In genomic region chr9:53770771-53771343, GRCm38 (mm10) we compare ENCODE assay signal across 8 mouse cellular contexts. TPM values are rescaled to one million over a fixed set of nuclear protein-coding genes. Genes with fewer than 3 reads are reported as not detected.
DNase-seq lines count a peak whose midpoint lies in the region; ATAC-seq lines count a peak whose summit lies in the region.

No protein-coding gene starts in this region.

- H3K9ac ChIP-seq in intestine, embryonic 14.5 days (ENCODE audit: low read length), result no peak overlapping the region

- intact Hi-C loops in heart, postnatal 36 days (cut with DNase I), result no loop called here

- H3K4me2 ChIP-seq in intestine, embryonic 14.5 days (ENCODE audit: low read length), result peak overlapping the region; percentile 94

- H3K4me1 ChIP-seq in heart, embryonic 10.5 days, result peaks cover 10% of the 10 kb centered on the region; the same call in 1 of the 2 replicates
- H3K4me1 ChIP-seq in intestine, embryonic 14.5 days (replicated peaks; ENCODE audit: control insufficient read depth, insufficient read depth, low read length), result 0 out of 2 replicates have a peak, but pooled peaks cover 4% of the 10 kb centered on the region
- peaks cover 17% of the 10 kb centered on the region for H3K4me1 ChIP-seq in midbrain, embryonic 10.5 days

- H3K36me3 ChIP-seq in heart, embryonic 10.5 days, result no peaks in the 10 kb centered on the region
- no peaks in the 10 kb centered on the region for H3K36me3 ChIP-seq in intestine, embryonic 14.5 days (ENCODE audit: control insufficient read depth, insufficient read depth, low read length)
- no peaks in the 10 kb centered on the region for H3K36me3 ChIP-seq in midbrain, embryonic 10.5 days

- 28% methylated on average over 12 of the region's 12 CpGs for WGBS in heart, embryonic 10.5 days
- WGBS in intestine, embryonic 14.5 days, result 33% methylated on average over 12 of the region's 12 CpGs
- 47% methylated on average over 12 of the region's 12 CpGs for WGBS in midbrain, embryonic 10.5 days

- DNase-seq in heart, embryonic 10.5 days (ENCODE audit: low spot score), result no peak
- no peak for DNase-seq in heart, postnatal 36 days
- DNase-seq in R1 (ENCODE audit: low read depth, low spot score), result peak; percentile 71
- DNase-seq in intestine, embryonic 14.5 days (ENCODE audit: low spot score), result peak; percentile 53
- DNase-seq in midbrain, embryonic 10.5 days (ENCODE audit: low spot score), result no peak
- DNase-seq in thymus, postnatal 10 days (ENCODE audit: low spot score in 2 of 2), result no peak
- no peak for DNase-seq in right cerebral cortex, adult 18-20 months
- no peak for DNase-seq in c-Kit-positive CD71-positive TER-119-positive erythroid progenitor cells, embryonic 14.5 days (ENCODE audit: low spot score)

- peaks cover 35% of the 10 kb centered on the region for H3K27me3 ChIP-seq in heart, embryonic 10.5 days (ENCODE audit: insufficient read depth, poor library complexity, severe bottlenecking)
- peaks cover 15% of the 10 kb centered on the region for H3K27me3 ChIP-seq in intestine, embryonic 14.5 days (replicated peaks; ENCODE audit: control insufficient read depth, insufficient read depth, low read length)
- peaks cover 38% of the 10 kb centered on the region for H3K27me3 ChIP-seq in midbrain, embryonic 10.5 days (ENCODE audit: low read depth, poor library complexity, severe bottlenecking)

- peaks cover 4% of the 10 kb centered on the region for H3K9me3 ChIP-seq in heart, embryonic 10.5 days
- H3K9me3 ChIP-seq in intestine, embryonic 14.5 days (ENCODE audit: control insufficient read depth, low read length), result 0 out of 2 replicates have a peak, but pooled peaks cover 4% of the 10 kb centered on the region
- H3K9me3 ChIP-seq in midbrain, embryonic 10.5 days (replicated peaks), result 0 out of 2 replicates have a peak, but pooled peaks cover 5% of the 10 kb centered on the region

- no peak; the same call in 1 of the 2 replicates for ATAC-seq in intestine, embryonic 14.5 days (replicated peaks; ENCODE audit: low FRiP score, low TSS enrichment, low read depth)

- H3K4me3 ChIP-seq in heart, embryonic 10.5 days, result peak overlapping the region; percentile 75
- peak overlapping the region; percentile 56 for H3K4me3 ChIP-seq in intestine, embryonic 14.5 days (ENCODE audit: low read depth, low read length)
- peak overlapping the region; percentile 77 for H3K4me3 ChIP-seq in midbrain, embryonic 10.5 days

- H3K27ac ChIP-seq in heart, embryonic 10.5 days, result no peak overlapping the region
- no peak overlapping the region for H3K27ac ChIP-seq in intestine, embryonic 14.5 days (ENCODE audit: low read depth)
- H3K27ac ChIP-seq in midbrain, embryonic 10.5 days (replicated peaks), result no peak overlapping the region

RNA-seq across cellular contexts. Expression of gene Slc35f2, which starts 0.5 kb away (rescaled TPM):
- polyA plus RNA-seq in heart, embryonic 10.5 days (2016; fragmentation: Nextera tagmentation; extraction: Ambion mirVana), result 0.89 and 2.9 TPM in 2 replicates
- total RNA-seq in heart, postnatal 36 days (2021), result not detected
- polyA plus RNA-seq in intestine, embryonic 14.5 days (2014; fragmentation: Nextera tagmentation; extraction: Ambion mirVana), result 13.2 and 13.7 TPM in 2 replicates
- 3.0 and 4.2 TPM in 2 replicates for polyA plus RNA-seq in midbrain, embryonic 10.5 days (2016; fragmentation: Nextera tagmentation; extraction: Ambion mirVana)

Comparison
In these comparisons a context has a peak if more than half of its experiments do, and no peak if none do; other contexts are left out.
1. DNase-seq: peak in R1 (single experiment) and intestine, embryonic 14.5 days (single experiment); none in heart, embryonic 10.5 days (single experiment), heart, postnatal 36 days (0 of 2), midbrain, embryonic 10.5 days (single experiment), thymus, postnatal 10 days (0 of 2), right cerebral cortex, adult 18-20 months (single experiment) and c-Kit-positive CD71-positive TER-119-positive erythroid progenitor cells, embryonic 14.5 days (single experiment).
2. Peak in every context shown above with its lines, with median percentiles within 50 percentile points of each other: H3K4me3 ChIP-seq.